Mouse (Mus musculus) adrenal gland, adult (tissue): ENCODE measurements at regions not wholly inside any gene's neighbourhood (a gene's known extent, or its start where the extent isn't known, plus 50 kb on each side); places are given as distances from the start of the nearest gene placed in this dataset.
A peak's percentile ranks its signal among the peaks of the same experiment; 100 is the strongest.

Experiments used
- DNase-seq, 2 experiments: peaks; one replicate each; pipeline ENCODE4 v3.0.0; 2022 to 2023; ENCODE audit warnings: low spot score in 1 of 2; ENCODE audit not compliant: inconsistent age in 2 of 2

GRCm38 (mm10) chr5:69040045-69040444, 301.4 kb downstream of the Kctd8 start:
- no peak for DNase-seq

GRCm38 (mm10) chr5:69019386-69019785, 322.1 kb downstream of the Kctd8 start:
- DNase-seq, result no peak

- DNase-seq, result no peak
These were observed 355.3 kb downstream of the Kctd8 start for GRCm38 (mm10) chr5:68986164-68986563.

- DNase-seq, result peak in 1 of 2 experiments; percentile 23
These were observed 386.8 kb downstream of the Kctd8 start for GRCm38 (mm10) chr5:68954696-68955095.
